Mouse (Mus musculus) kidney, postnatal 0 days (tissue): ENCODE data around the gene Dip2c. TPM values are rescaled to one million over a fixed set of nuclear protein-coding genes. Genes with fewer than 3 reads are reported as not detected.

Experiments used
- ATAC-seq: fragments of 200-750 bp; cut with Nextera tagmentation; replicated peaks from 2 replicates; pipeline ENCODE4 v1.8.0; 2017; ENCODE audit warnings: low read depth, moderate number of reproducible peaks, moderate TSS enrichment, moderate library complexity; ENCODE audit not compliant: low FRiP score
- DNase-seq: peaks from one replicate; pipeline ENCODE4 v3.0.0-alpha.2; 2016; ENCODE audit warnings: low spot score
- H3K27ac ChIP-seq: fragments of 300-500 bp; sonication (generic); 2 replicates; pipeline ENCODE4 v1.5.1; 2014; ENCODE audit warnings: mild to moderate bottlenecking
- H3K27me3 ChIP-seq: fragments of 300-500 bp; sonication (generic); 2 replicates; pipeline ENCODE4 v1.6.1; 2014; ENCODE audit warnings: low read length, mixed read lengths; ENCODE audit not compliant: insufficient read depth
- H3K36me3 ChIP-seq: fragments of 300-500 bp; sonication (generic); 2 replicates; pipeline ENCODE4 v1.6.1; 2014; ENCODE audit warnings: low read length, mixed read lengths; ENCODE audit not compliant: insufficient read depth
- H3K4me1 ChIP-seq: fragments of 300-500 bp; sonication (generic); replicated peaks from 2 replicates; pipeline ENCODE4 v1.6.1; 2014; ENCODE audit warnings: antibody characterized with exemption, low read length, mixed read lengths; ENCODE audit not compliant: insufficient read depth
- H3K4me2 ChIP-seq: fragments of 300-500 bp; sonication (generic); 2 replicates; pipeline ENCODE4 v1.6.1; 2014; ENCODE audit warnings: mild to moderate bottlenecking, low read length, moderate library complexity, mixed read lengths
- H3K4me3 ChIP-seq: fragments of 300-500 bp; sonication (generic); replicated peaks from 2 replicates; pipeline ENCODE4 v1.5.1; 2014; ENCODE audit warnings: low read depth, low read length
- H3K9ac ChIP-seq: fragments of 300-500 bp; sonication (generic); 2 replicates; pipeline ENCODE4 v1.6.1; 2014; ENCODE audit warnings: low read depth, low read length
- H3K9me3 ChIP-seq: fragments of 300-500 bp; sonication (generic); replicated peaks from 2 replicates; pipeline ENCODE4 v1.6.1; 2016; ENCODE audit warnings: low read length, inconsistent platforms, mixed read lengths
- CTCF ChIP-seq: IDR thresholded peaks from 2 replicates; pipeline ENCODE4 v1.5.1; 2016; ENCODE audit warnings: antibody characterized with exemption, low read depth, mild to moderate bottlenecking, moderate library complexity
- WGBS: fragments of 180-500 bp; shearing (Covaris S2); extraction: QIAGEN DNeasy Blood & Tissue Kit; methylation state at CpG from one replicate; pipeline ENCODE4 v1.1.7; 2014; 5-methylcytosine and 5-hydroxymethylcytosine counted together
- polyA plus RNA-seq: library from polyadenylated mRNA; unstranded; fragments of >200 nt; fragmentation: Nextera tagmentation; extraction: Ambion mirVana; gene quantifications from 2 replicates; pipeline ENCODE4 v1.2.1, GENCODE M21; 2015

The Dip2c gene
- polyA plus RNA-seq, 1 experiment from 2014 or later = 3.8 TPM

- no peaks in the 10 kb centered on the region for H3K4me1 ChIP-seq
- no peak for TF ChIP-seq CTCF
- no peaks in the 10 kb centered on the region for H3K9me3 ChIP-seq
- H3K27me3 ChIP-seq = no peaks in the 10 kb centered on the region
- no peak overlapping the region for H3K27ac ChIP-seq
- no peak overlapping the region for H3K9ac ChIP-seq
- H3K4me2 ChIP-seq = no peak overlapping the region
- H3K36me3 ChIP-seq = no peaks in the 10 kb centered on the region
- no peak overlapping the region for H3K4me3 ChIP-seq
- 87% methylated on average over 6 of the region's 6 CpGs for WGBS
- DNase-seq (no peak), ATAC-seq (no peak)
These were observed 323.2 kb downstream of the Dip2c start for GRCm38 (mm10) chr13:9599334-9600096.

- Histone ChIP-seq H3K27ac (no peak overlapping the region), H3K4me1 (no peaks in the 10 kb centered on the region), H3K9me3 (no peaks in the 10 kb centered on the region), H3K4me3 (no peak overlapping the region), H3K4me2 (no peak overlapping the region), H3K36me3 (0 out of 2 replicates have a peak, but pooled peaks cover 3% of the 10 kb centered on the region), H3K27me3 (no peaks in the 10 kb centered on the region), H3K9ac (no peak overlapping the region)
- WGBS = 83% methylated on average over 3 of the region's 3 CpGs
- TF ChIP-seq CTCF = no peak
- no peak for DNase-seq
- no peak for ATAC-seq
These were observed 325.0 kb downstream of the Dip2c start for GRCm38 (mm10) chr13:9601350-9601749.

GRCm38 (mm10) chr13:9611229-9611628 lies 334.9 kb downstream of the Dip2c start:
- H3K4me2 ChIP-seq = no peak overlapping the region
- TF ChIP-seq CTCF = no peak
- no peaks in the 10 kb centered on the region for H3K27me3 ChIP-seq
- 85% methylated on average over 1 of the region's 1 CpGs for WGBS
- H3K36me3 ChIP-seq = no peaks in the 10 kb centered on the region; the same call in 1 of the 2 replicates
- H3K4me3 ChIP-seq = no peak overlapping the region
- H3K27ac ChIP-seq = no peak overlapping the region
- no peak overlapping the region for H3K9ac ChIP-seq
- ATAC-seq = no peak
- no peaks in the 10 kb centered on the region for H3K4me1 ChIP-seq
- DNase-seq = no peak
- no peaks in the 10 kb centered on the region for H3K9me3 ChIP-seq

- H3K4me1 ChIP-seq = no peaks in the 10 kb centered on the region
- WGBS = 96% methylated on average over 2 of the region's 2 CpGs
These were observed 356.4 kb downstream of the Dip2c start for GRCm38 (mm10) chr13:9632684-9633083.

GRCm38 (mm10) chr13:9635951-9636350 lies 359.6 kb downstream of the Dip2c start:
- Histone ChIP-seq H3K4me1 (no peaks in the 10 kb centered on the region), H3K36me3 (no peaks in the 10 kb centered on the region), H3K9ac (no peak overlapping the region), H3K9me3 (no peaks in the 10 kb centered on the region), H3K27ac (no peak overlapping the region), H3K27me3 (no peaks in the 10 kb centered on the region), H3K4me2 (no peak overlapping the region), H3K4me3 (no peak overlapping the region)
- DNase-seq = no peak
- no peak for ATAC-seq
- 95% methylated on average over 2 of the region's 2 CpGs for WGBS
- no peak for TF ChIP-seq CTCF

More at GRCm38 (mm10) chr13:9632684-9633083, 356.4 kb downstream of the Dip2c start:
- Histone ChIP-seq H3K9me3 (no peaks in the 10 kb centered on the region), H3K27me3 (no peaks in the 10 kb centered on the region), H3K4me3 (no peak overlapping the region), H3K4me2 (no peak overlapping the region), H3K36me3 (no peaks in the 10 kb centered on the region), H3K9ac (no peak overlapping the region), H3K27ac (no peak overlapping the region)
- TF ChIP-seq CTCF = no peak
- DNase-seq (no peak), ATAC-seq (no peak)

- Histone ChIP-seq H3K36me3 (no peaks in the 10 kb centered on the region), H3K4me1 (no peaks in the 10 kb centered on the region), H3K4me2 (no peak overlapping the region), H3K9me3 (no peaks in the 10 kb centered on the region), H3K9ac (no peak overlapping the region), H3K27ac (no peak overlapping the region), H3K4me3 (no peak overlapping the region), H3K27me3 (no peaks in the 10 kb centered on the region)
- TF ChIP-seq CTCF = peak; percentile 71
- ATAC-seq (no peak), DNase-seq (peak; percentile 29)
- 72% methylated on average over 4 of the region's 4 CpGs for WGBS
These were observed 360.2 kb downstream of the Dip2c start for GRCm38 (mm10) chr13:9636505-9636904.

GRCm38 (mm10) chr13:9637949-9638348 lies 361.6 kb downstream of the Dip2c start:
- WGBS = 49% methylated on average over 3 of the region's 3 CpGs
- no peak overlapping the region for H3K4me3 ChIP-seq
- DNase-seq = no peak
- H3K9ac ChIP-seq = no peak overlapping the region
- H3K9me3 ChIP-seq = no peaks in the 10 kb centered on the region
- H3K36me3 ChIP-seq = no peaks in the 10 kb centered on the region
- no peak overlapping the region for H3K27ac ChIP-seq
- no peaks in the 10 kb centered on the region for H3K4me1 ChIP-seq
- no peak for ATAC-seq
- no peaks in the 10 kb centered on the region for H3K27me3 ChIP-seq
- H3K4me2 ChIP-seq = no peak overlapping the region
- no peak for TF ChIP-seq CTCF
